Mouse (Mus musculus) MEL (cell line): ENCODE data around the gene Rnf32. TPM values are rescaled to one million over a fixed set of nuclear protein-coding genes. Genes with fewer than 3 reads are reported as not detected.

Experiments used
- DNase-seq: peaks from one replicate; pipeline ENCODE4 v3.0.0; 2011; ENCODE audit warnings: low read depth, low spot score
- H3K27ac ChIP-seq: 2 replicates; pipeline ENCODE4 v1.5.1; 2012; ENCODE audit warnings: low read depth, mild to moderate bottlenecking, control low read depth, low read length, moderate library complexity; ENCODE audit not compliant: control insufficient read depth
- H3K27me3 ChIP-seq, 2 experiments: fragments of 150-350 bp in 1 of 2; sonication (generic) in 1 of 2; 2 replicates each; pipeline ENCODE4 v1.6.1; 2012; ENCODE audit warnings: low read length in 2 of 2, mild to moderate bottlenecking in 2 of 2, improper control_type of control experiment in 1 of 2, moderate library complexity in 1 of 2; ENCODE audit not compliant: insufficient read depth in 2 of 2, control insufficient read depth in 1 of 2
- H3K36me3 ChIP-seq, 2 experiments: 2 replicates each; pipeline ENCODE4 v1.6.1; 2012 to 2014; ENCODE audit warnings: low read length in 2 of 2, improper control_type of control experiment in 1 of 2, inconsistent platforms in 1 of 2, mild to moderate bottlenecking in 1 of 2; ENCODE audit not compliant: insufficient read depth in 2 of 2, control insufficient read depth in 1 of 2
- H3K4me1 ChIP-seq, 2 experiments: fragments of 150-350 bp in 1 of 2; sonication (generic) in 1 of 2; 2 replicates each; pipeline ENCODE4 v1.6.1; 2012; ENCODE audit warnings: low read length in 2 of 2, improper control_type of control experiment in 1 of 2, mild to moderate bottlenecking in 1 of 2; ENCODE audit not compliant: insufficient read depth in 2 of 2, control insufficient read depth in 1 of 2
- H3K4me3 ChIP-seq, 2 experiments: fragments of 150-350 bp in 1 of 2; sonication (generic) in 1 of 2; 2 replicates each; pipeline ENCODE4 v1.5.1; 2012; ENCODE audit warnings: low read depth in 2 of 2, low read length in 2 of 2, mild to moderate bottlenecking in 2 of 2, moderate library complexity in 2 of 2, control low read depth in 1 of 2, improper control_type of control experiment in 1 of 2; ENCODE audit not compliant: control insufficient read depth in 1 of 2, insufficient read depth in 1 of 2
- H3K79me2 ChIP-seq: 2 replicates; pipeline ENCODE4 v1.6.1; 2012; ENCODE audit warnings: mild to moderate bottlenecking, low read length, moderate library complexity; ENCODE audit not compliant: control insufficient read depth, poor library complexity, insufficient read depth
- H3K9ac ChIP-seq: 2 replicates; pipeline ENCODE4 v1.6.1; 2012; ENCODE audit warnings: low read depth, mild to moderate bottlenecking, control low read depth, low read length, moderate library complexity; ENCODE audit not compliant: control insufficient read depth, poor library complexity, severe bottlenecking
- H3K9me3 ChIP-seq: fragments of 150-350 bp; sonication (generic); replicated peaks from 2 replicates; pipeline ENCODE4 v1.6.1; 2012; ENCODE audit warnings: mild to moderate bottlenecking, low read length, improper control_type of control experiment, moderate library complexity; ENCODE audit not compliant: insufficient read depth
- BHLHE40 ChIP-seq: IDR thresholded peaks from 2 replicates; pipeline ENCODE4 v1.6.1; 2012; ENCODE audit warnings: low read depth, mild to moderate bottlenecking, inconsistent platforms, low read length, improper control_type of control experiment, borderline replicate concordance
- CHD1 ChIP-seq: IDR thresholded peaks from 2 replicates; pipeline ENCODE4 v1.6.1; 2012; ENCODE audit warnings: low read depth, mild to moderate bottlenecking, inconsistent platforms, low read length, improper control_type of control experiment
- CTCF ChIP-seq, 3 experiments: IDR thresholded peaks in 2 of 3; conservative IDR thresholded peaks in 1 of 3; 2 replicates each; pipeline ENCODE4 v1.5.1; 2011 to 2012; ENCODE audit warnings: low read length in 3 of 3, low read depth in 2 of 3, mild to moderate bottlenecking in 2 of 3, improper control_type of control experiment in 1 of 3, inconsistent platforms in 1 of 3, mixed read lengths in 1 of 3, moderate library complexity in 1 of 3; ENCODE audit not compliant: control insufficient read depth in 1 of 3, insufficient read depth in 1 of 3, poor library complexity in 1 of 3, severe bottlenecking in 1 of 3
- E2F4 ChIP-seq: IDR thresholded peaks from 2 replicates; pipeline ENCODE4 v1.6.1; 2011; ENCODE audit warnings: low read depth, low read length, improper control_type of control experiment, borderline replicate concordance
- GABPA ChIP-seq: IDR thresholded peaks from 2 replicates; pipeline ENCODE4 v1.6.1; 2012; ENCODE audit warnings: low read depth, mild to moderate bottlenecking, inconsistent platforms, low read length, improper control_type of control experiment, moderate library complexity
- HCFC1 ChIP-seq: IDR thresholded peaks from 2 replicates; pipeline ENCODE4 v1.6.1; 2012; ENCODE audit warnings: low read depth, mild to moderate bottlenecking, inconsistent platforms, low read length, improper control_type of control experiment, moderate library complexity
- JUND ChIP-seq: IDR thresholded peaks from 2 replicates; pipeline ENCODE4 v1.6.1; 2011; ENCODE audit warnings: low read depth, mild to moderate bottlenecking, improper control_type of control experiment, low read length
- MAFK ChIP-seq: IDR thresholded peaks from 2 replicates; pipeline ENCODE4 v1.6.1; 2011; ENCODE audit warnings: low read depth, mild to moderate bottlenecking, low read length, improper control_type of control experiment, borderline replicate concordance
- MYB ChIP-seq: IDR thresholded peaks from 2 replicates; pipeline ENCODE4 v1.6.1; 2011; ENCODE audit warnings: mild to moderate bottlenecking, low read depth, low read length, improper control_type of control experiment
- NRF1 ChIP-seq: IDR thresholded peaks from 2 replicates; pipeline ENCODE4 v1.6.1; 2014; ENCODE audit warnings: low read depth, mild to moderate bottlenecking, inconsistent platforms, low read length, improper control_type of control experiment, moderate library complexity; ENCODE audit not compliant: poor library complexity, insufficient read depth, severe bottlenecking
- POLR2AphosphoS5 ChIP-seq: IDR thresholded peaks from 2 replicates; pipeline ENCODE4 v1.6.1; 2012; ENCODE audit warnings: low read depth, borderline replicate concordance, mild to moderate bottlenecking, inconsistent platforms, low read length, moderate library complexity, mixed read lengths
- RAD21 ChIP-seq: IDR thresholded peaks from 2 replicates; pipeline ENCODE4 v1.6.1; 2011; ENCODE audit warnings: mild to moderate bottlenecking, low read depth, low read length, improper control_type of control experiment
- SIN3A ChIP-seq: IDR thresholded peaks from 2 replicates; pipeline ENCODE4 v1.6.1; 2012; ENCODE audit warnings: low read length, improper control_type of control experiment, inconsistent platforms
- TBP ChIP-seq: IDR thresholded peaks from 2 replicates; pipeline ENCODE4 v1.8.0; 2011; ENCODE audit warnings: low read depth, low read length, improper control_type of control experiment
- USF1 ChIP-seq: IDR thresholded peaks from 2 replicates; pipeline ENCODE4 v1.6.1; 2014; ENCODE audit warnings: low read depth, mild to moderate bottlenecking, inconsistent platforms, low read length, improper control_type of control experiment, moderate library complexity
- ZC3H11A ChIP-seq: IDR thresholded peaks from 2 replicates; pipeline ENCODE4 v1.6.1; 2012; ENCODE audit warnings: low read depth, mild to moderate bottlenecking, inconsistent platforms, low read length, improper control_type of control experiment
- ZKSCAN1 ChIP-seq: IDR thresholded peaks from 2 replicates; pipeline ENCODE4 v1.6.1; 2012; ENCODE audit warnings: low read depth, mild to moderate bottlenecking, inconsistent platforms, low read length, improper control_type of control experiment, moderate library complexity
- ZMIZ1 ChIP-seq: IDR thresholded peaks from 2 replicates; pipeline ENCODE4 v1.6.1; 2012; ENCODE audit warnings: low read depth, mild to moderate bottlenecking, inconsistent platforms, low read length, improper control_type of control experiment, moderate library complexity
- polyA plus RNA-seq, 2 experiments: library from polyadenylated mRNA; stranded (reverse) in 1 of 2; unstranded in 1 of 2; fragments of >175 nt in 1 of 2; fragments of >200 nt in 1 of 2; gene quantifications; 2 replicates each; pipeline versions ENCODE4 v1.2.1 to v1.2.4; 2012; ENCODE audit warnings: low replicate concordance in 2 of 2, low read depth in 1 of 2; ENCODE audit not compliant: insufficient read length in 2 of 2, insufficient read depth in 1 of 2, missing spikeins in 1 of 2
- total RNA-seq: library from RNA; depleted of rRNA; stranded (reverse); fragments of 300-350 nt; gene quantifications from 2 replicates; pipeline ENCODE4 v1.2.3, GENCODE M21; 2012

Rnf32 gene
- total and polyA plus RNA-seq, 3 experiments = not detected

DNA sequence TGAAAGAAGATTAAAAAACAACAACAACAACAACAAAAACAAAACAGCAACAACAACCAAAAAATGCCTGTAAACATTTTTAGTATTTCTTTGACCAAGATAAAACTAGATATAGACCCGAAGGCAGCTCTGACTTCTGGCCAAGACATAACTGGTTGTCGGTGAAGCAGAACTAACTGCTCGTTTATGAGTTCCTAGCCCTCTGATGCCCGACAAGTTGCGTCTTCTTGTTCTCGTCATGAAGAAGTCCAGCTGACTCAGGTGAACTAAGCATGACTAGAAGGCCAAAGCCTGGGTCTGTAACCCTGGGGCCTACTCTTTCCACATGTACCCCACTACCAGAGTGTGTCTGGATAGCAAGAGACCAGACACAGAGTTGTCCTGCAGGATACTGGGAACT is 25.6 kb upstream of the Rnf32 start:
- TF ChIP-seq MYB (no peak), POLR2AphosphoS5 (no peak), BHLHE40 (no peak), GABPA (no peak), NRF1 (no peak), MAFK (no peak), RAD21 (no peak), USF1 (no peak), E2F4 (no peak), ZC3H11A (no peak), ZMIZ1 (no peak), CHD1 (no peak), SIN3A (no peak), TBP (no peak), HCFC1 (no peak), CTCF (IDR thresholded peaks at IDR 0.05 in 2 of 3, conservative IDR thresholded peaks at IDR 0.05 in 1 of 3; ENCODE audit: control insufficient read depth in 1 of 3, insufficient read depth in 1 of 3, low read depth in 2 of 3, low read length in 3 of 3, poor library complexity in 1 of 3, severe bottlenecking in 1 of 3) (no peak), JUND (no peak)
- TF ChIP-seq, all 39 proteins: peak for 0
- Histone ChIP-seq H3K27ac (no peak overlapping the region), H3K79me2 (no peaks in the 10 kb centered on the region), H3K27me3 (no peaks in the 10 kb centered on the region), H3K9ac (no peak overlapping the region), H3K36me3 (no peaks in the 10 kb centered on the region), H3K4me1 (no peaks in the 10 kb centered on the region), H3K4me3 (no peak overlapping the region), H3K9me3 (no peaks in the 10 kb centered on the region)
- no peak for DNase-seq

DNA sequence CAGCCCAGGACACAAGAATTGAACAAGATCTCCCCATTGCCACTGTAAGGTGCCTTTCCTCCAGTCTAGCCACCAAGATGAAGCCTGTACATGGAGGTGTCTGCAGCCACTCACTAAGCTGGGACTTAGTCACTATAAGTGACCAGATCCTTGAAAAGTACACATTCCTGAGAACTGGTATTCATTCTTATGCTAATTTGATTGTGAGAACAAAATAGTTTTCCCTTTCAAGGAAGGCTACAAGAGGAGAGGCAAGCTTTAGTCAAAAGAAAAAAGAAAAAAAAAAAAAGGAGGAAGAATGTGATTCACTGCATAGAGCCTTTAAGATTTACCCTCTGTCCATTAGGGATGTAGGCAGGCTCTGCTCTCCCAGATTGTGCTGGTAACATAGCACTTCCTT is 24.6 kb upstream of the Rnf32 start:
- H3K27ac ChIP-seq = no peak overlapping the region
- TF ChIP-seq ZKSCAN1 = no peak
- TF ChIP-seq RAD21 = no peak
- TF ChIP-seq, all 39 proteins: peak for 0
- Histone ChIP-seq H3K36me3 (no peaks in the 10 kb centered on the region), H3K27me3 (no peaks in the 10 kb centered on the region), H3K79me2 (no peaks in the 10 kb centered on the region), H3K9me3 (no peaks in the 10 kb centered on the region), H3K4me3 (no peak overlapping the region), H3K4me1 (no peaks in the 10 kb centered on the region), H3K9ac (no peak overlapping the region)
- no peak for DNase-seq
